Mouse (Mus musculus) spleen, adult 18-20 months (tissue): Measurements from ENCODE around the gene Bcas2.
"Not testable (repeated sequence)": the region's sequence is repeated elsewhere in the genome, so short reads cannot be mapped to it uniquely, and the experiment has no call there.

Experiments
- DNase-seq, 2 experiments: peaks; one replicate each; pipeline ENCODE4 v3.0.0; 2022; ENCODE audit warnings: mixed read lengths in 2 of 2

Gene Bcas2

DNA sequence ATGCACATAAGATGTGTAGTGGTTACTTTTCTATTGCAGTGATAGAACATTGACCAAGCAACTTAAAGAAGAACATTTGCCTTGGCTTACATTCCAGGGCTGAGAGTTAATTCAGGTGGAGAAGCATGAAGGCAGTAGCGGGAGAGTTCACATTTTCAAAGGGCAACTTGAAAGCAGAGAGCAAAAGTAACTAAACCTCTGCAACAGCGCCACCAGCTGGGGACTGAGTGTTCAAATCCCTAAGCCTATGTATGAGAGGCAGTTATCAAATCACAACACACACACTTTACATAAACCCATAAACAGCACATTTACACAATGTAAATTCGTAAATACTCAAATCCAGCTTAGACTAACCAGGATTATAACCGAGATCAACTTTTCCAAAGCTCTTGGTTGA lies 1.7 kb upstream of the Bcas2 start:
- DNase-seq, result peak; percentile 32 to 77

- DNase-seq, result no peak
These were observed 1.2 kb downstream of the Bcas2 start for GRCm38 (mm10) chr3:103172615-103173014.

GRCm38 (mm10) chr3:103176740-103177139 lies 5.3 kb downstream of the Bcas2 start:
- DNase-seq, result no peak

DNA sequence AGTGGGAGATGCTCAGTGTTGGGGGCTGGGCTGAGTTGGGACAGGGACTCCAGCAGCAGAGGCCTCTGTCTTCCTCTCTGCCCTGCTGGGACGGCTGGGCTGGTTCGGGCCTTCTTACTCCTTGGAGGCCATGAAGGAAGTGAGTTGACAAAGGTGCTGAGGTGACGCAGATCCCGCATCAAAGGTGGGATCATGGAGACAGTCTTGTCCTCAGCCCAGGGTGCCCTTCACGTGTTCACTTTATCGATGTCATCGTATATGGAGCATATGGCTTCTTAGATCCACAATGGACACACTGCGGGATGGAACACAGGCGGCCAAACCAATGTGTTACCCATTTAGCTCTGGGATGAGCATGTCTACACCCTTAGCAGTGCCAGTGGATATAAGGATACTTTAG lies 8.1 kb downstream of the Bcas2 start:
- DNase-seq, result no peak

DNA sequence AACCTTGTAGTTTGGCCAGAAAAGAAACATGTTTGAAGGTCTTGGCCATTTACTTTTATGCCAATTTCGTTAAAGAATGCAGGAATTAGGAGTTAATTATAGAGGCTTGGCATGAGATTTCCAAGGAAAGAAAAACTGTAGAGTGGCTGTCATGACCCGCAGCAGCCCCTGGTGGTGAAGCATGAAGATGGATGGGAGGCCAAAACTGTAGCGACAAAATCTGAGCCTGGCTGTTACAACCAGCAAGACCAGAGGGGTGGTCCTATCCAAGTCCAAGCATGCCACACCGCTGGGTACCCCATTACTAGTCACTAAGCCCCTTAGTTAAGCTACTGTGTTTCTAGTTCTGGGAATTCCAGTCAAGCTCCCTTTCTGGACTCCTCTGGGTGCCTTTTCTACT lies 9.7 kb downstream of the Bcas2 start:
- DNase-seq, result no peak

DNA sequence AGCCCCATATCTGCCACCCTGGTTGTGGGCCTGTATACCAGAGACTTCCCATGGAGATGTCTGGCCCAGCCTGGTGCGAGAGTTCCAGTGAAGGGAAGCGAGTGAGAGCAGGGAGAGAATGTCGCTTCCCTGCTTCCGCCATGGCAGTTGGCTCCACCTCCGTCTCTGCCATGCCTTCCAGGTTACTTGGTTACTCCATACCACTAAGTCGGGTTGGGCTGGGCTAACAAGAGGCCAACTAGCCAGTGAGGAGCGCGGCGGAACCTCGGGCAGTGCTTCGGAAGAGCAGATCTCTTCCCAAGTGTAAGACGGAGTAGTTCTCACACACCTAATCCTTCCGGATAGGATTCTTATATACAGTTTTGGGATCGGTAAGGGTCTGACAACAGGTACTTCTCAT lies 11.4 kb downstream of the Bcas2 start:
- no peak for DNase-seq

- DNase-seq, result not testable (repeated sequence)
These were observed 13.0 kb downstream of the Bcas2 start for GRCm38 (mm10) chr3:103184467-103184866.

DNA sequence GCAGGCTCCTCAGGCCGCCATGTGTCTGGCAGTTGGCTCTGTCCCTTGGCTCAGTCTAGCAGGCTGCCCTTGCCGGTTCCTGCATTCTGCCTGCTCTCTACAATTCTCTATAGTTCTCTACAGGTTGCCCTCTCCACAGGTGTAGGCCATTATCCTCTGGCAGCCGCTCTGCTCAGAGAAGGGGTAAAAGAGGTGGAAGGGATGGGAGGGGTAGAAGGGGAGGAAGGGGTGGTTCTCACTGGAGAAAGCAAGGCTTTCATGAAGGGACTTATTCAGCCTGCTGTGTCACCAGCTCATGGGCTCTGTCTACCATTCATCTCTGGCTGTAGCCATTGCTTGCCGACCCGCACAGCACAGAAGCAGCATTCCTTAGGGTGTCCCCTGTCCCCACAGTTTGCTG lies 17.0 kb downstream of the Bcas2 start:
- no peak for DNase-seq

DNA sequence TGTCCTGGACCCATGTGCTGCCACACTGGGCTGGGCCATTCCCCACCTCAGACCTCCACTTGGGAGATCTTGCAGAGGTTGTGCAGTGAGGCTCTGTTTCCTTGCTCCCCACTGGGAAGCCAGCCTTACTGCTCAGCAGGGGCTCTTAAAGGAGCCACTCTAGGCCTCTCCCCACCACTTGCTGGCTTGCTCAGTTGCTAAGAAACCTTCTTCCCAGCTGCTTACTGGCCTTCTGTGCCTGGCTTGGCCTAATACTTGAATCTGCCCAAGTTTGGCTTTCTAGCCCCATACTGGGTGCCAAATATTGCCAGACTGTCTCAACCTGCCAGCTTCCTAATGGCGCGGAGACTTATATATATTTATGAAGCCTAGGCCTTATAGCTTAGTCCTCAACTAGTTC lies 17.4 kb downstream of the Bcas2 start:
- DNase-seq, result no peak

GRCm38 (mm10) chr3:103192161-103192560 lies 20.7 kb downstream of the Bcas2 start:
- no peak for DNase-seq

- DNase-seq, result no peak
These were observed 21.7 kb downstream of the Bcas2 start for GRCm38 (mm10) chr3:103193186-103193585.

GRCm38 (mm10) chr3:103196320-103196823 lies 24.9 kb downstream of the Bcas2 start:
- no peak for DNase-seq

GRCm38 (mm10) chr3:103199386-103199785 lies 27.9 kb downstream of the Bcas2 start:
- no peak for DNase-seq

DNA sequence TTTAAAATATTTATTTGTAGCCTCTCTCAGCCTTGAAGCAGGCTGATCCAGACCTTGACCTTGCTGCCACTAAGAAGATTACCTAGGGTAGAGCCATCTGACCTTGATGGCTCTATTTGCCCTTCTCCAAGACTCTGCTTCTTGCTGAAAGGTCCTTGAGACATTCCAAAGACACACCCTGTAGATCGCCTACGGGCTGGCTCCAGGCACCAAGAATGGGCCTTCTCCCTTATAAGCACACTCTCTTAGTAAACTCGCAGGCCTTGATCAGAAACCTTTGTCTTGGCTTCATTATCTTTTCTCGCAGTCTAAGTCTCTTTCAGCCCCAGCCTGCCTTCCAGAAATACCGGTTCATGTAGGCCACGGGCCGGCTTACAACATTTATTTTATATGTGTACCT lies 29.6 kb downstream of the Bcas2 start:
- DNase-seq, result not testable (repeated sequence)

DNA sequence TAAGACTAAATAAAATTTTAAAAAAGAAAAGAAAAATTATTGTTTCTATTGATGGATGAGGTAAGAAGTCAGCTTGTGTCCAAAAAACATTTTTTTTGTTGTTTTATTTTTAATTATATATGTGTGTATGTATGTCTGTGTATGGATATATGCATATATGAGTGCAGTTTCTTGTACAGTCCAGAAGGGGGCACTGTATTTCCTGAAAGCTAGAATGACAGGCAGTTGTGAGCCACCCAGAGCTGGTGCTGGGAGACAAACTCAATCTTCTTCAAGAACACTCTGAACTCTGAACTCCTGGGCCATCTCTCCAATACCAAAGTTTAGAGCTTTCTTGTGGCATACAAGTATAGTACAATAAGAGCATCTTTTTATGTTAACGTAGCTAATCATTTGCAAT lies 32.1 kb downstream of the Bcas2 start:
- DNase-seq, result no peak

DNA sequence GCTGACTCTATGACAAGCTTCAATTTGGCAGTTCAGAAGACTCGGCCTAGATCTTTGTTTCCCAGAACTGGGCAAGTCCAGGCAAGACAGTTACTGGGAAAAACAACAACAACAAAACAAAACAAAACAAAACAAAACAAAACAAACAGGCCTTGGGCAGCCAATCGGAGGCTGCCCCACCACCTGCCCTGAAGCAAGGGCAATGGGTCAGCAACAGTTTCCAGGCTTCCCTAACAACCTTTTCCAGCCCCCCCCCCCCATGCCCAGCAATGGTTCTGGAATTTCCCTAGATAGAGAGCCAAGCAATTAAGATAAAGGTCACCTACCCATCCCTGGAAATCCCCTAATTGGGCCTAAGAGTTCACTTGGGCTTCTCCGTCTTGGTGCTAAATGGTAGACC lies 33.0 kb downstream of the Bcas2 start:
- DNase-seq, result no peak

DNA sequence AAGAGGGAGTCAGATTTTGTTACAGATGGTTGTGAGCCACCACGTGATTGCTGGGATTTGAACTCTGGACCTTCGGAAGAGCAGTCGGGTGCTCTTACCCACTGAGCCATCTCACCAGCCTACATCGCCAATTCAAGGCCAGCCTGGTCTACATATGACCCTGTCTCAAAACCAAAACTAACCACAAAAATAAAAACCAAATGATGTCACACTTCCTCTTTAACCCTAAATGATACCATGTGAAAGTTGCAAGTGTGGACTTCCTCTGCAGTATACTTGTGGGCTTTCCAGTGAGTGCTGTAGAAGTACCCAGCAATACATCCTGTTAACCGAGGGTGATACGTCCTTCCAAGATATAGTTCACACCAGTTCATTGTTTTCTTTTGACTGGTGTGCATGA lies 34.9 kb downstream of the Bcas2 start:
- peak; percentile 9 to 21 for DNase-seq

DNA sequence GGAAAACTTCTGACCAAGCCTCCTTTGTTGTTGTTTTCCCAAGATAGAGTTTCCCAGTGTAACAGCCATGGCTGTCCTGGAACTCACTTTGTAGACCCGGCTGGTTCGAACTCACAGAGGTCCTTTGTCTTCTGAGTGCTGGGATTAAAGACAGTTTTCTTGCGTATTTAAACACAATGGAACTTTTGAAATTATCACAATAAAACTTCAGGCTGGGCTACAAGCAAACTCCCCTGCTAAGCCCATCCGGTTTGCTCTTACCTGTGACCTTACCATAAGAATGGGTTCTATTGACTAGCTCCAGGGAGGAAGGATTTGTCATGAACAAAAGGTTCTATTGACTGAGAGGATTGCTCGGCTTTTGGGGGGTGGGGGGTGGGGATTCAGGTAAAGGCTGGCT lies 36.3 kb downstream of the Bcas2 start:
- no peak for DNase-seq

DNA sequence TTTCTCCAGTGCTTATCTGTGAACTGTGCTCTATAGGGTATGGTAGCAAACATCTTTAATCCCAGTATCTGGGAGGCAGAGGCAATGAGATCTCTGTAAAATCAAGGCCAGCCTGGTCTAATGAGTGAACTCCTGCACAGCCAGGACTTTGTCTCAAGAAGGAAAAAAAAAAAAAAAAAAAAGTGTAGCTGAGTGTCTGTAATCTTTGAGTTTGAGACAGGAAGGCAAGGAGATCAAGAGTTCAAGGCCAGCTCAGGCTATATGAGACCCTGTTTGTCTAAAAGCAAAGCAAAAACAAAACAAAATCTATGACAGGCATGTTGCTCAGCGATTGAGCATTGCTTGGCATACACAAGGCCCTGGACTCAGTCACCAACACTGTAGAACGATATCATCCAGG lies 36.8 kb downstream of the Bcas2 start:
- no peak for DNase-seq

DNA sequence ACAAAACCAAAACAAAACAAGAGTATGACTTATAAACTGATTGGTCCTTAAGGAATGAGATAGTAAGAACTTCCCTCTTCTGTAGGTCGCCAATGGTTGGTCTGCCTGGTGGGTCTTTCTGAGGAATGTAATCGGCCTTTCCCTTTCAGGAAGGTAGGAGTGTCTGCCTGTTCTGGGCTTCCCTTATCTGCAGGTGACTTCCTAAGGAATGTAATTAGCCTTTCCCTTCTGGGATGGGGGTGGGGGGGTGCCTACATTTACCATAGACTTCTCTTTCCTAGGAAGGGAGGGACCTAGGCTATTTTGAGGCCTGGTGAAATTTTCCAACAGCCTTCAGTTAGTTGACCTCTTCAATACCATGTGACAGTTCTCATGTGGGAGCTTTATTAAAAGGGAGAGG lies 39.6 kb downstream of the Bcas2 start:
- no peak for DNase-seq

DNA sequence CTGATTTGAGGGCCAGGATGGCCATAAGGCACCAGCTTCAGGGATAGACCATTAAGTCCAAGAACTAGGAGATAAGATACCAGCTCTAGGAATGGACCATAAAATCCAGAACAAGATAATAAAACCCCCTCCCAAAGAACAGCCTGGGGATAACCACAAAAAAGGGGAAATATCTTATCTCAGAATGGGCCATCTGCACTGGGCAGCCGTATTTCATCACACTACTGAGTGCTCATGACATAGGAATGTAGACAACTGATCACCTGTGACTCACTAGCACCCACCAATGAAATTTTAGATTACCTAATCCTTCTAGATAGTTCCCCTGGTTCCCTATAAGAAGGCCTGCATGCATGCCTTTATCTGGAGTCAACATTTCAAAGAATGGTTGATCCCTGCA lies 40.7 kb downstream of the Bcas2 start:
- no peak for DNase-seq

DNA sequence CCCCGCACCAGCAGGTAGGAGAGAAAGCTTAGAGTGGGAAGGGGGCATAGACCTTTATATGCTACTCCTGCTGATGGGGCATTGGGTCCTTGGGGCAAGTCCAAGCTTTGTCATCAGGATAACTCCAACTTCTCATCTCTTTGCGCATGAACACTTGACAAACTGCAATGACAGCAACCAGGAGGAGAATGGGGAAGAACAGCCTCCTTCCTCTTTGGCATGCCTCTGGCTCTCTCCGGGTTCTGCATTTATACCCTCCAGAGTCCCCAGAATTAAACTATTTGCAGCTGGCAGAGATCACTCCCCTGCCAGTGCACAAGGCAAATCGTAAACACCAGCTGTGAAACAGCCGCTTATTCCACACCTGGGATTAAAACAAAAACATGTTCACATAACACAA lies 42.1 kb downstream of the Bcas2 start:
- DNase-seq, result no peak

DNA sequence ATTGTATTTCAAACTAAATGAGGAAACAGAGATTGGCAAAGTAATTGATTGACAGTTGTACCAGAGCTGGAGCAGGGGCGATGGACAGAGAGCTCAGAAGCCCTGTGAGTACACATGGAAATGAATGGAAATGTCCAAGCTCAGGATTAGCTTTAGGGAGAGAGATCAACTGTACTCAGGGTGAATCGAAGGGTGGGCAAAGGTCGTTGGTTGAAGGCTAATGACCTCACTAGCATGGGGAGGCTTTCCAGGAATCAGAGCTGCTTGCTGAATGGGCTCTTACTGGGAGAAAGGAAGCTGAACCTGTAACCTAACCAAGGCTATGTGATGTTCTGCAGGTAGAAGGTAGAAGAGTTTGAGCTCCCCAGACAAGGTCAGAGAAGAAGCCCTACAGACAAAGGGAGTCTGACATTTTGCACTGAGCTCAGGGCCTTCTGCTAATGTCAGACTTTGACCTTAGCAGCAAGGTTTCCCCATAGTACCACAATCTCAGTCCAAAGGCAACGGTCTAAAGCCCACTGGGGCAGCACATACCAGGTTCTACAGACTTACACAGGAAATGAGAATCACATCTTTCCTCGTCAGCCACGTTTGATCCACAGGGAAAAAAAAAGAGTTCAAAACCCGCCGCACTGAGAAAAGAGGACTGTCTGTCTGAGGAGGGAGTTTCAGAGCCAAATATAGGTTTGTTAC lies 43.3 kb downstream of the Bcas2 start:
- DNase-seq, result no peak

DNA sequence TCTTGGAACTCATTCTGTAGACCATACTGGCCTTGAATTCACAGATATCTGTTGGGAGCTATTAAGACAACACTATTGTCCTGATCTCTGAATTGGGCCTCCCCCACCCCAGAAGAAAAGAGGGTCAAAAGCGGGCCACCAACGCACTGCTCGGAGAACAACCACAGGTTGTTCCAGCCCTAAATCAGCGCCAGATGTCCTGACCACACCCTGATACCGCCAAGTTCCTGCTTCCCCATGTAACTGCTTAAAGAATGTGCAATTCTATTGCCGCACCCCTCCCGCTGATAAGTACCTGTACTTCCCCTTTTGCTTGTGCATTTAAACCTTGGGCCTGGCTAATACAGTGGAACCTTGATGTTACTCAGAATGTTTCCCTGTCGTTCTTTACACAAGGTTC lies 43.9 kb downstream of the Bcas2 start:
- DNase-seq, result not testable (repeated sequence)

- DNase-seq, result no peak
These were observed 50.0 kb downstream of the Bcas2 start for GRCm38 (mm10) chr3:103221435-103221834.
